9 mouse cellular contexts compared by ENCODE assay signal in the genomic region with DNA sequence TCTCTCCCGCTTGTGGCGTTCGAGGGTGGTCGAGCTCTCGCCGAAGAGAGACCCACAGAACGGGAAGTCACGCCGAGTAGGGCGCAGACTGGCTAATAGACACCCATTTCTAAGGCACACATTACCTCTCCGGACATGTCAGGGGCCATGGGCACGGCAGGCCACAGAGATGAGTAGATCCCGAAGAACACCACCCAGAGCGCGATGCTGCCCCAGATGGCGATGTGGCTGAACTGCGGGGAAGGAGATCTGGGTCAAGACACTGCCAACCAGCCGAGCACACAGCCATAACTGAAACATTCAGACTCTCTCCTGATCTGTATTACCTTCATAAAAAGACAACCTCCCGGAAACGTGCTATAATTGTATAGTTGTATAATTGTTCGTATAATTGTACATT. TPM values are rescaled to one million over a fixed set of nuclear protein-coding genes. Genes with fewer than 3 reads are reported as not detected.
DNase-seq lines count a peak whose midpoint lies in the region; ATAC-seq lines count a peak whose summit lies in the region.
"Had no signal": no experiment of that assay in that cellular context is flagged by ENCODE, and none has a peak within 500 bp of the region (broad histone marks: within the 10 kb centered on the region; RNA-seq: fewer than 3 reads in every experiment).

No protein-coding gene starts in this region.

- 81% methylated on average over 21 of the region's 21 CpGs for WGBS in forebrain, embryonic 13.5 days

- H3K9ac ChIP-seq in forebrain, embryonic 13.5 days: no peak overlapping the region
- H3K9ac ChIP-seq: midbrain, embryonic 12.5 days had no signal

- intact Hi-C loops in heart, postnatal 36 days (cut with DNase I): loop anchor here (10.0 kb wide), 1 partner anchor 113 kb away; no protein-coding TSS in a partner anchor

- H3K9me3 ChIP-seq in forebrain, embryonic 13.5 days (replicated peaks): no peaks in the 10 kb centered on the region
- H3K9me3 ChIP-seq: midbrain, embryonic 12.5 days had no signal

- no peak overlapping the region for H3K4me2 ChIP-seq in forebrain, embryonic 13.5 days
- H3K4me2 ChIP-seq: midbrain, embryonic 12.5 days had no signal

- ATAC-seq in forebrain, embryonic 13.5 days: no peak
- ATAC-seq in monocyte, adult 5-6 weeks (replicated peaks; ENCODE audit: insufficient number of reproducible peaks, low FRiP score, low TSS enrichment, poor library complexity, severe bottlenecking): no peak

- peaks cover 34% of the 10 kb centered on the region; the same call in 1 of the 2 replicates for H3K36me3 ChIP-seq in forebrain, embryonic 13.5 days (ENCODE audit: poor library complexity, severe bottlenecking)

- DNase-seq in heart, adult 11 months: peak; percentile 75
- DNase-seq in heart, postnatal 36 days: no peak
- DNase-seq in right cerebral cortex, postnatal 14 days: peak; percentile 30
- DNase-seq in right cerebral cortex, postnatal 36 days (ENCODE audit: low spot score in 2 of 2): no peak
- DNase-seq in gastrocnemius, adult 8-10 months (ENCODE audit: low spot score in 2 of 2): peak; percentile 22 to 35
- DNase-seq in retina, postnatal 1 day: peak; percentile 38

- H3K27me3 ChIP-seq in forebrain, embryonic 13.5 days: no peaks in the 10 kb centered on the region

- H3K27ac ChIP-seq in forebrain, embryonic 13.5 days: no peak overlapping the region
- H3K27ac ChIP-seq: midbrain, embryonic 12.5 days had no signal

- no peak overlapping the region for H3K4me3 ChIP-seq in forebrain, embryonic 13.5 days
- H3K4me3 ChIP-seq: midbrain, embryonic 12.5 days had no signal

- H3K4me1 ChIP-seq in forebrain, embryonic 13.5 days: no peaks in the 10 kb centered on the region
- H3K4me1 ChIP-seq: midbrain, embryonic 12.5 days had no signal

RNA-seq across cellular contexts. Expression of gene Shisa3, which starts 39.9 kb away (rescaled TPM):
- under 1 TPM; 0.80 to 0.81 TPM for total RNA-seq in heart, postnatal 36 days (2021)
- total RNA-seq in gastrocnemius, adult 8-10 months (2022): 1 to 10 TPM; 1.1 to 2.1 (median 1.7) TPM
- polyA plus RNA-seq in forebrain, embryonic 13.5 days (2015; fragmentation: Nextera tagmentation; extraction: Ambion mirVana): 0.39 and 0.67 TPM in 2 replicates
- total RNA-seq in monocyte, adult 5-6 weeks (2017): not detected in 3 replicates

Comparison
In these comparisons a context has a peak if more than half of its experiments do, and no peak if none do; other contexts are left out.
1. DNase-seq: peak in heart, adult 11 months (single experiment), right cerebral cortex, postnatal 14 days (single experiment), gastrocnemius, adult 8-10 months (2 of 2) and retina, postnatal 1 day (single experiment); none in heart, postnatal 36 days (0 of 2) and right cerebral cortex, postnatal 36 days (0 of 2).